Mouse (Mus musculus) myocyte (in vitro differentiated cells): Measurements from ENCODE around the gene Gm21915. TPM values are rescaled to one million over a fixed set of nuclear protein-coding genes. Genes with fewer than 3 reads are reported as not detected.

Source experiments
- H3K27me3 ChIP-seq: one replicate; pipeline ENCODE4 v1.6.1; 2011; ENCODE audit not compliant: control insufficient read depth, insufficient read depth, insufficient read length
- H3K36me3 ChIP-seq: one replicate; pipeline ENCODE4 v1.6.1; 2011; ENCODE audit not compliant: control insufficient read depth, insufficient read depth
- H3K4me2 ChIP-seq: one replicate; pipeline ENCODE4 v1.6.1; 2011; ENCODE audit warnings: low read depth, control low read depth
- H3K4me3 ChIP-seq: one replicate; pipeline ENCODE4 v1.5.1; 2011; ENCODE audit warnings: mild to moderate bottlenecking, control low read depth, moderate library complexity
- H3K79me2 ChIP-seq: one replicate; pipeline ENCODE4 v1.6.1; 2011; ENCODE audit not compliant: control insufficient read depth, insufficient read depth
- H3ac ChIP-seq: one replicate; pipeline ENCODE4 v1.6.1; 2011; ENCODE audit not compliant: control insufficient read depth, insufficient read length
- CEBPB ChIP-seq: IDR thresholded peaks from 2 replicates; pipeline ENCODE4 v1.6.1; 2011; ENCODE audit warnings: mild to moderate bottlenecking, moderate library complexity; ENCODE audit not compliant: poor library complexity, insufficient read depth, severe bottlenecking
- E2F4 ChIP-seq: IDR thresholded peaks from one replicate; pipeline ENCODE4 v1.6.1; 2011; ENCODE audit warnings: mild to moderate bottlenecking, control low read depth, moderate library complexity; ENCODE audit not compliant: insufficient read depth
- MAX ChIP-seq: IDR thresholded peaks from one replicate; pipeline ENCODE4 v1.6.1; 2011; ENCODE audit warnings: low read depth, mild to moderate bottlenecking, control low read depth
- MYOD1 ChIP-seq, 3 experiments: IDR thresholded peaks; one replicate each; pipeline ENCODE4 v1.6.1; 2011; ENCODE audit warnings: control low read depth in 2 of 3, low read depth in 2 of 3, mild to moderate bottlenecking in 2 of 3, moderate library complexity in 1 of 3; ENCODE audit not compliant: insufficient read length in 2 of 3, control insufficient read depth in 1 of 3
- MYOG ChIP-seq, 3 experiments: IDR thresholded peaks; one replicate each; pipeline ENCODE4 v1.6.1; 2011; ENCODE audit warnings: control low read depth in 2 of 3, low read depth in 2 of 3, mild to moderate bottlenecking in 2 of 3; ENCODE audit not compliant: insufficient read length in 2 of 3, control insufficient read depth in 1 of 3, insufficient read depth in 1 of 3
- POLR2A ChIP-seq: IDR thresholded peaks from one replicate; pipeline ENCODE4 v1.6.1; 2011; ENCODE audit warnings: low read depth, mild to moderate bottlenecking, control low read depth, moderate library complexity; ENCODE audit not compliant: insufficient read length
- POLR2AphosphoS2 ChIP-seq: IDR thresholded peaks from one replicate; pipeline ENCODE4 v1.6.1; 2011; ENCODE audit warnings: low read depth, control low read depth; ENCODE audit not compliant: insufficient read length
- REST ChIP-seq: IDR thresholded peaks from one replicate; pipeline ENCODE4 v1.6.1; 2011; ENCODE audit warnings: mild to moderate bottlenecking, control low read depth, moderate library complexity; ENCODE audit not compliant: insufficient read depth, insufficient read length
- SRF ChIP-seq: IDR thresholded peaks from one replicate; pipeline ENCODE4 v1.6.1; 2011; ENCODE audit warnings: low read depth; ENCODE audit not compliant: control insufficient read depth, insufficient read length
- TCF12 ChIP-seq: IDR thresholded peaks from one replicate; pipeline ENCODE4 v1.6.1; 2011; ENCODE audit warnings: mild to moderate bottlenecking, control low read depth; ENCODE audit not compliant: poor library complexity, insufficient read depth, severe bottlenecking
- TCF3 ChIP-seq: IDR thresholded peaks from one replicate; pipeline ENCODE4 v1.6.1; 2011; ENCODE audit warnings: low read depth, control low read depth; ENCODE audit not compliant: insufficient read length
- USF1 ChIP-seq: IDR thresholded peaks from one replicate; pipeline ENCODE4 v1.6.1; 2011; ENCODE audit warnings: low read depth, mild to moderate bottlenecking, control low read depth, moderate library complexity
- polyA plus RNA-seq: library from polyadenylated mRNA; unstranded; fragments of >200 nt; fragmentation: generic; extraction: Trizol; gene quantifications from one replicate; pipeline ENCODE4 v1.2.1, GENCODE M21; 2012; ENCODE audit warnings: missing spikeins

Gm21915 gene
- polyA plus RNA-seq, 1 experiment, result not detected

DNA sequence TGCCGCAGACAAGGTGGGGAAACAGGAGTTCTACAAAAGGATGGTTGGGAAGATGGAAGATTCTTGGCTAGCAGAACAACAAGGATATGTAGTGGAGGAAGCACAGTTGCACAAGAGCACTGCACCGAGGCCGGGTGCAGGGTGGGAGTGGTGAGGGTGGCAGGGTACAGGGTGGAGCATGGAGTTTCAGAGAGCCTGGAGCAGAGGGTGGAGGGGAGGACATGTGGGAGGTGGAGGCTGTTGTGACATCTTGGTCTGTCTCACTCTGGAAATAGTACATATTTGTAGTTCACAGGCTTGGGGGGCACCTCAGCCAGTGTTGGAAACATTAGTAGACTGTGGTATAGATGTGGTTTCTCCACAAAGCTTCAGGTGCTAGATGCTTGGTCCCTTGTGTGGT, 28.8 kb downstream of the Gm21915 start:
- TF ChIP-seq POLR2A (no peak), USF1 (no peak), TCF3 (no peak), CEBPB (no peak), MYOG (IDR thresholded peaks at IDR 0.05; ENCODE audit: control insufficient read depth in 1 of 3, insufficient read depth in 1 of 3, insufficient read length in 2 of 3, low read depth in 2 of 3) (no peak), POLR2AphosphoS2 (no peak), REST (no peak), E2F4 (no peak)
- no peaks in the 10 kb centered on the region for H3K79me2 ChIP-seq
- no peak overlapping the region for H3K4me3 ChIP-seq
- H3K36me3 ChIP-seq, result no peaks in the 10 kb centered on the region
- H3K4me2 ChIP-seq, result no peak overlapping the region
- H3K27me3 ChIP-seq, result no peaks in the 10 kb centered on the region
- H3ac ChIP-seq, result no peak overlapping the region

GRCm38 (mm10) chr9:40700253-40700652, 29.8 kb downstream of the Gm21915 start:
- Histone ChIP-seq H3ac (no peak overlapping the region), H3K4me2 (no peak overlapping the region), H3K36me3 (no peaks in the 10 kb centered on the region), H3K79me2 (no peaks in the 10 kb centered on the region), H3K4me3 (no peak overlapping the region), H3K27me3 (no peaks in the 10 kb centered on the region)
- TF ChIP-seq TCF3 (no peak), E2F4 (no peak), USF1 (no peak), MYOD1 (IDR thresholded peaks at IDR 0.05; ENCODE audit: control insufficient read depth in 1 of 3, insufficient read length in 2 of 3, low read depth in 2 of 3) (no peak), SRF (no peak), MAX (no peak), POLR2AphosphoS2 (no peak), CEBPB (no peak), REST (no peak), POLR2A (no peak), MYOG (IDR thresholded peaks at IDR 0.05; ENCODE audit: control insufficient read depth in 1 of 3, insufficient read depth in 1 of 3, insufficient read length in 2 of 3, low read depth in 2 of 3) (no peak), TCF12 (no peak)

DNA sequence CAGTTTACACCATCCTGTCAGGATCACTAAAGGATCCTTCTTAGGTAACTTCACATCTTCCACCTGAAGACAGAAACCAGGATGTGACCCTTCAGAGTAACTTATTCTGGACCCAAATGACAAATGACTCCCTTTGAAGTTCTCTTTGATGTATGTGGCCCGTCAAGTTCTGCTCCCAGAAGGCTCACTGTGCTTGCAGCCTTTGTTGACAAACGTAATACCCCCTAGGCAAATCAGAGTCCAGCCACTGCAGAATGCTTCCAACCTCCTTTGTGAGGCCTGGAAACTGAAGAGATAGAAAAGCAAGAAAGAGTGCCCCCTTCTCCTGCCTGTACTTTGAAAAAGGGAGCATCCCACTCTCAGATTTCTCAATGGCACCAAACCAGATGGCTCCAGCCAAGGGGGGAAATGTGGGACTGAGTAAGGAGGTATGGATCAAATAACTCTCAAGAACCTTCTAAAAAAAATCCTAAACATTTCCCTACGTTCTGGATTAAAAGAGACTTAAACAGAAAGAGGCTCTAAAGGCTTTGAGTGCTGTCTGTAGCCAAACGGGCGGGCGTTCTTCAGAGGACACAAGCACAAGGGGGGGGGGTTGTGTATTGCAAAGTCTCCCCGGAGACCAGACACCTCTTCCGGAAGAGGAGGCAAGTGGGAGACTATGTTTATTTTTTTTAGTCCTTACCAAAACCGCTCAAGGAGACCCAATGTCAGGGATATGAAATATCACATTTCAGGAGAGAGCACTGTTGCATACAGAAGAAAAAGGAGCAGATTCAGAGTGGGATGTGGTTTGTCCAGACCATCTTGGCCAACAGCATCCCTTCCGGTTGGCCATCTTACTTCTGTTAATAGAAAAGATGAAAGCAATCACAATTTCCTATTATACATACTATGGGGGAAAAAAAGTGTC, 34.2 kb downstream of the Gm21915 start:
- H3K4me2 ChIP-seq, result no peak overlapping the region
- no peak for TF ChIP-seq TCF3
- TF ChIP-seq E2F4, result no peak
- no peak for TF ChIP-seq SRF
- TF ChIP-seq TCF12, result no peak
- no peak for TF ChIP-seq MAX
- TF ChIP-seq MYOD1 (IDR thresholded peaks at IDR 0.05; ENCODE audit: control insufficient read depth in 1 of 3, insufficient read length in 2 of 3, low read depth in 2 of 3), result no peak
- TF ChIP-seq POLR2AphosphoS2, result no peak
- no peak for TF ChIP-seq CEBPB
- TF ChIP-seq USF1, result no peak
- no peak for TF ChIP-seq REST
- H3K79me2 ChIP-seq, result no peaks in the 10 kb centered on the region
- H3K4me3 ChIP-seq, result no peak overlapping the region
- H3K27me3 ChIP-seq, result no peaks in the 10 kb centered on the region
- no peak overlapping the region for H3ac ChIP-seq
- no peaks in the 10 kb centered on the region for H3K36me3 ChIP-seq

- Histone ChIP-seq H3K36me3 (no peaks in the 10 kb centered on the region), H3ac (no peak overlapping the region), H3K27me3 (no peaks in the 10 kb centered on the region), H3K4me2 (no peak overlapping the region), H3K4me3 (no peak overlapping the region), H3K79me2 (no peaks in the 10 kb centered on the region)
- no peak for TF ChIP-seq TCF12
- no peak for TF ChIP-seq REST
- TF ChIP-seq MYOG (IDR thresholded peaks at IDR 0.05; ENCODE audit: control insufficient read depth in 1 of 3, insufficient read depth in 1 of 3, insufficient read length in 2 of 3, low read depth in 2 of 3), result no peak
- no peak for TF ChIP-seq MAX
- no peak for TF ChIP-seq E2F4
- no peak for TF ChIP-seq POLR2AphosphoS2
- TF ChIP-seq USF1, result no peak
- TF ChIP-seq CEBPB, result no peak
- TF ChIP-seq MYOD1 (IDR thresholded peaks at IDR 0.05; ENCODE audit: control insufficient read depth in 1 of 3, insufficient read length in 2 of 3, low read depth in 2 of 3), result no peak
- no peak for TF ChIP-seq SRF
- no peak for TF ChIP-seq TCF3
- no peak for TF ChIP-seq POLR2A
These were observed 38.2 kb downstream of the Gm21915 start for GRCm38 (mm10) chr9:40708448-40709140.
